Mouse (Mus musculus): ENCODE measurements at regions not wholly inside any gene's neighbourhood (a gene's known extent, or its start where the extent isn't known, plus 50 kb on each side); places are given as distances from the start of the nearest gene placed in this dataset.
A peak's percentile ranks its signal among the peaks of the same experiment; 100 is the strongest.

- peak; percentile 16 for DNase-seq (ENCODE audit: low read depth, low spot score)
Observed at GRCm38 (mm10) chr1:52305679-52306632, 72.9 kb upstream of the Gls start.

GRCm38 (mm10) chr1:52302557-52302956 lies 69.5 kb upstream of the Gls start:
- DNase-seq (ENCODE audit: low read depth, low spot score), result peak; percentile 78

- peak; percentile 45 for DNase-seq (ENCODE audit: low read depth, low spot score)
Observed at GRCm38 (mm10) chr1:52301266-52301665, 68.2 kb upstream of the Gls start.

GRCm38 (mm10) chr1:52299559-52299958 lies 66.5 kb upstream of the Gls start:
- DNase-seq (ENCODE audit: low read depth, low spot score), result no peak

- no peak for DNase-seq (ENCODE audit: low read depth, low spot score)
Observed at GRCm38 (mm10) chr1:52298336-52298735, 65.3 kb upstream of the Gls start.

GRCm38 (mm10) chr1:52296178-52296577 lies 63.1 kb upstream of the Gls start:
- DNase-seq (ENCODE audit: low read depth, low spot score), result no peak

GRCm38 (mm10) chr1:52294521-52294920 lies 61.5 kb upstream of the Gls start:
- DNase-seq (ENCODE audit: low read depth, low spot score), result no peak

GRCm38 (mm10) chr1:52293393-52294099 lies 60.5 kb upstream of the Gls start:
- peak; percentile 66 for DNase-seq (ENCODE audit: low read depth, low spot score)

Data from ZHBTc4 (cell line).